Mouse (Mus musculus): ENCODE data around the gene Ttc9.

Ttc9 gene

GRCm38 (mm10) chr12:81630915-81631660 is at the start of gene Ttc9:
TSS of gene Ttc9 (plus strand) at chr12:81631249.
- DNase-seq = peak; percentile 37

- DNase-seq = peak; percentile 92
Observed at GRCm38 (mm10) chr12:81594902-81595671, 36.0 kb upstream of the Ttc9 start, which contains the start of gene Med6. TSS of gene Med6 (minus strand) at chr12:81595008.

GRCm38 (mm10) chr12:81596547-81597262 is 34.3 kb upstream of the Ttc9 start:
- no peak for DNase-seq

GRCm38 (mm10) chr12:81604995-81605784 is 25.9 kb upstream of the Ttc9 start:
- DNase-seq = no peak

- DNase-seq = no peak
Observed at GRCm38 (mm10) chr12:81609445-81609844, 21.6 kb upstream of the Ttc9 start.

GRCm38 (mm10) chr12:81615807-81616206 is 15.2 kb upstream of the Ttc9 start:
- DNase-seq = no peak

- DNase-seq = no peak
Observed at GRCm38 (mm10) chr12:81616980-81617379, 14.1 kb upstream of the Ttc9 start.

- DNase-seq = peak; percentile 80
Observed at GRCm38 (mm10) chr12:81619302-81619701, 11.7 kb upstream of the Ttc9 start.

GRCm38 (mm10) chr12:81623377-81623776 is 7.7 kb upstream of the Ttc9 start:
- no peak for DNase-seq

GRCm38 (mm10) chr12:81626226-81626861 is 4.7 kb upstream of the Ttc9 start:
- DNase-seq = no peak

GRCm38 (mm10) chr12:81627426-81627825 is 3.6 kb upstream of the Ttc9 start:
- no peak for DNase-seq

- no peak for DNase-seq
Observed at GRCm38 (mm10) chr12:81628091-81628490, 3.0 kb upstream of the Ttc9 start.

GRCm38 (mm10) chr12:81630520-81630914 is 532 bp upstream of the Ttc9 start:
- DNase-seq = peak; percentile 30

GRCm38 (mm10) chr12:81631661-81632401 is 782 bp downstream of the Ttc9 start:
- peak; percentile 7 for DNase-seq

GRCm38 (mm10) chr12:81633246-81633645 is 2.2 kb downstream of the Ttc9 start:
- DNase-seq = no peak

- DNase-seq = no peak
Observed at GRCm38 (mm10) chr12:81640656-81641055, 9.6 kb downstream of the Ttc9 start.

GRCm38 (mm10) chr12:81642361-81643082 is 11.5 kb downstream of the Ttc9 start:
- no peak for DNase-seq

- DNase-seq = no peak
Observed at GRCm38 (mm10) chr12:81646811-81647210, 15.8 kb downstream of the Ttc9 start.

- DNase-seq = peak; percentile 9
Observed at GRCm38 (mm10) chr12:81653344-81653743, 22.3 kb downstream of the Ttc9 start.

- no peak for DNase-seq
Observed at GRCm38 (mm10) chr12:81657321-81657720, 26.3 kb downstream of the Ttc9 start.

GRCm38 (mm10) chr12:81658086-81658485 is 27.0 kb downstream of the Ttc9 start:
- DNase-seq = no peak
